Mouse (Mus musculus) urinary bladder, postnatal 10 days (tissue): ENCODE data around the gene Foxp1.

Experiments
- DNase-seq: peaks from one replicate; pipeline ENCODE4 v3.0.0; 2022; ENCODE audit warnings: low spot score

Gene Foxp1

DNA sequence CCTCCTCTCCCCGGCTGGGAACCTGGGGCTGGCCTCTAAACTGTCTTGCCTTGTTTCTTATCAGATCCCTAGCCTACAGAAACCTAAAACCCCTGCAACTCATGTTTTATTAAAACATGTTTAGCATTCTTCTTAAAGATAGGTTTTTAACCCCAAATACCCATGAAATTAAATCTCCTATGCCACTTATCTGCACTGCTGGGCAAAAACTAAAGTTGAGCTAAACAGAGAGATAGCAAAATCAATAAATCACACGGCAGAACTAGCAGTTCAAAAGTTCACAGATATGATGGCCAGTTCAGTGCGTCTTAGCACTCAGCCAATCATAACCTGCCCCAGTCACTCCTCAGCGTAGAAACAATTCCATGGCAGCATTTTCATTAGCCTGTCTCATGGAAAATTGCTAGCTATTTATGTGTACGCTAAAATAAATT lies 316.1 kb downstream of the Foxp1 start:
- no peak for DNase-seq

DNA sequence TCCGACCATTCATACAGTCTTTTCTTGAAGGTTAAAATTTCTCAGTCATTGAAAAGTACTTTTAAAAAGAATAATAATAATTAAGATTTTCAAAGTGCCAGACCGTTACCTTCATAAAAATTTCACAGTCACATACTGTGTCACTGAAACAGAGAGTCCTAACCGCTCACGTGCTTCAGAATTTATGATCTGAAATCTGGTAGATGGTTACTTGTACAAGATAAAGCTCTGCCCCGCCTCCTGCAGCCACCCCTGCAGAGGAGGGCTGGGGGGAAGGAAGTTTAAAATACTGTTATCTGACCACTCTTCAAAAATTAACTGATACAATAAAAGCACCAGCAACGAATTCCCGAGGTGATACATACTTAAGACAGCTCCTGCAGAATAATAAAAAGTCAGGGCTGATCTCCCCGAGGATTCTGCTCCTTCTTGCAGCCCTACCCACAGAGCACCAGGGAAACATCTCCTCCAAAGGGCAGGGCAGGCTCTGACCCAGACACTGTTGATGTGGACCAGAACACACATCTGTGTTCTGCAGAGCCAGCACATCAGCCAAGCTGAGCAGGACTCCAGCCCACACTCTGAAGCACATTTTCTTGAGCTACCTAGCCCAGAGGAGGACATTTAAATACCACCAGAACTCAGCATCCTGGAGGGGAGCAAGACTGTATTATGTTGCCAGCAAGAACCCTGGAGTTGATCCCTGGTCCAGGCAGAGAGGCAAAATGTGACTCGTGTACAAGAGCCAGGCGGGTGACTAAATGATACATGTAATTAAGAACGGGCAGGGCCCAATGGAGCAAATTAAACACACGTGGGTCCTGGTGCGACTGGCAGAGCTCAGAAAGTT lies 316.7 kb downstream of the Foxp1 start:
- no peak for DNase-seq

DNA sequence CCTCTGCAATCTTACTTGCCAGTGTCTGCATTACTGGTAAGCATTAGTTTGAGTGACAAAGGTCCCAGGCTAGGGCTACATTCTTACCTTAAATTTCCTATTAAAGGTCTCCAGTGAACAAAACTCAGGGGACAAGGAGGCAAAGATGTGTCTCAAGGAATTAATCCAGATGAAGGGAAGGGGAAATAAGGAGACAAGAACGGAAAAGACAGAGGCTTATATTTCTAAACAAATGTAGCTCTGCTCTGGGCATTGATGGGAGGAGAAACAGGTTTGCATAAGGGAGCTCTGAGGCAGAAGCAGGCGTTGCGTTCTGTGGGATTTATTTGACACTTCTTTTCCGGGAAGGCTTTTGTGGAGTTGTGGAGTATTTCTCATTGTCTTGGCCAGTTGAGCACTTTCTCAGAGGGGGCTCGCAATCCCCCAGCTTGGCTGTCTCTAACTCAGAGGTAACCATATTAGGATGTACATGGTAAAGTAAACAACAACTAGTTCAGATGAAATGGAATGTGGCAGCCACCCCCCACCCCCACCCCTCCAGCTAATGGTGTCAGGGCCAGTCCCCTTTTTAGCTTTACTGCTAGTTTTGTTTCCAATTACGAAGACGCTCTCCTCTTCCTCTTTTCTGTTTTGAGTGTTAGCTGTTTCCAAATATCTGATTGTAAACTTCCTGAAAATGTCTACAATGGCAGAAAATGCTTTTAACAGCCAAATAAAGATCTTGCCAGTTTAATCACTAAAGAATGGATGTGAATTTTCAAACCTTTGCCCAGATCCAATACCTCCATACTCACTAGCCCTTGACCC lies 317.5 kb downstream of the Foxp1 start:
- DNase-seq = no peak

DNA sequence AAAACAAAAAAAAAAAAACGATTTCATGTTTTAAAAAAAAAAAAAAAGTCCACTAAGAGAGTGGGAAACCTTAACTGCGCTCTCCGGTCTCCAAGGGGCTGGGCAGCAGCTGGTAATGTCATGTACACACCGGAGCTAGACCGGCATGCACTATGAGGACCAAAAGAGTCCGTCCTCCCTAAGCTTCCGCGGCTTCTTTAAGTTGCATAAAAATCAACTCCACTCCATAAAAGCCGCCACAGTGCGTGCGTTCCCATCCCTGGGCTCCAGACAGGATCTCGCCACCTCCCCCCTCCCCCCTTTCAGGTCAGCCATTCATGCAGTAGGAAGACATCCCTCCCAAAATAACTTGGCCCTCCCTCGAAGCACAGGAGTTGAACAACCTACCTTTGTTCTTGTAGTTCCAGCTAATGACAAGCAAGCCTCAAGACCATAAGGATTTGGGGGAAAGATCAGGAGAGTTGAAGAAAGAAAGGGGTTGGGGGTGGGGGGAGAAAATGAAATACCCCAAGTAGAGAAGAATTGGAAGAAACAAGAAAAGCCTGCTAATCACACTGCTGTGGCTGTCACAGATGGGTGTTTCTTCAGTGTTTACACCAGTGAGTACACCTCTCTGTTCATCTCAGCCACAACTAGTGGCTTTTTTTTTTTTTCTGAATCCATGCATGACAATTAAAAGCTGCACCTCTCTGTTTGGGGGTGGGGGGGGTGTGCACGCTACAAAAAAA lies 318.3 kb downstream of the Foxp1 start:
- no peak for DNase-seq

DNA sequence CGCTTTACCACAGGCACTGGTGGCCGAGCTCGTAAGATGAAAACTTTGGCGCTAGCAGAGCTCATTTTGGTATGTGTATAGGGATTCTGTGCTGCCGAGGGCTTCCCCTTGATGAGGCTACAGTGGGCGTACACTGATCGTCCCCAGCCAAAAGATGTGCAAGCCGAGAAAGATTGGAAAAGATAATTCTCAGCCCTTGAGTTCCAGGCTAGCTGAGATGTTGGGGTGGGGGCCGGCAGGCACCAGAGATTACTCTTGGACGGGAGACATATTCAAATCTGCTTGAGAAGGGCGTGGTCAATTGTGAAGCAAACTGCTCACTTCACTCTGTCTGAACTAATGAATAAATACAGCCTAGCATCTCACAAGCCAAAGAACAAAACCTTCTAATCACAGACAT lies 319.3 kb downstream of the Foxp1 start:
- no peak for DNase-seq

DNA sequence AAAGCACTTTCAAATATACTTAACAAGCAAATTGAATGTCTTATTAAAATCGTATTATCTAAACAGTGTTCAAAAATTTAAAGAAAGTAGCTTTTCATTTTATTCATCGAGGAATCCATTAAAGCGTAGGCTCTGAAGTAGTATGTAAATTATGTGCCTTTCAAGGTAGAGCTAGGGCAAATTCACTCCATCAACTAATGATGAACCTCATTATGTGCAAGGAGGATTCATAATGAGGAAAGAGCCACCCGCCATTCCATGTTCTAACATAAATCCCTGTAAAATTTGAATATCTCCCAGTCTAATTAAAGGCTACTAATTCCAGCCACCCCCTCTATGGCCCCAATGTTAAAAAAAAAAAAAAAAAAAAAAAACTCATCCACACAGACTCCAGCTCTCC lies 319.7 kb downstream of the Foxp1 start:
- DNase-seq = no peak

DNA sequence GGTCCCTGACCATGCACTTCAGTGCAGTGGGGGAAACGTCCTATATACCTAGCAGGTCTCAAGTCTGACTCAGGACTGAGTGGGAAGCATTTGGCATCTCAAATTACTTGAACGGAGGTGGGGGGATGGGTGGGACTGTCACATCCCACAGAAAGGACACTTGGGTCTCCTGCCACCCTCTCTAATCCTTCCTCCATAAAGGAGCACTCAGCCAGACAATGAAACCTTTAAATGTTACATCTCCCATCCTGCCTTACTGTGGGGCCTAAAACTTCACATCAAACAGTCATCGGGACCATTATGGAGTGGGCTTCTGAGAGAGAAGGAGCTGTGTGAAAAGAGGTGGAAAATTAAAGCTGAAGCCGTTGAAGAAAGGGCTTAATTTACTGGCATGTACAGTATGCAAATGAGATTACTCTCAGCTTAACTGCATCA lies 321.2 kb downstream of the Foxp1 start:
- DNase-seq = no peak

DNA sequence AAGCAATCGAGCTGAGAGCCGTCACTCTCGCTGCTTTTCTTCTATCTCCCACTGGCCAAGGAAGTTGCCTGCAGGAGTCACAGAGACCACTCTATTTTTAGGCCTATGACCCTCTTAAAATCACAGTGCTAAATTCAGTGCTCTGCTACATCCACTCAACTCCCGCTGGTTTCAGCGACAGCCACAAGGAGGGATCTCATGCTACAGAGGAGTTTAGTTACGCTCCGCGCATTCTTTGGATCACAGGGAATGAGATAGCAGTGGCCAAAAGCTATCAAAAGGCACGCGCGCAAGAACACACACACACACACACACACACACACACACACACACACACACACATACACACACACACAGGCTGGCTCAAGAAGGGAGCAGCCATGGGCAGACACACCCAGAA lies 321.9 kb downstream of the Foxp1 start:
- no peak for DNase-seq

DNA sequence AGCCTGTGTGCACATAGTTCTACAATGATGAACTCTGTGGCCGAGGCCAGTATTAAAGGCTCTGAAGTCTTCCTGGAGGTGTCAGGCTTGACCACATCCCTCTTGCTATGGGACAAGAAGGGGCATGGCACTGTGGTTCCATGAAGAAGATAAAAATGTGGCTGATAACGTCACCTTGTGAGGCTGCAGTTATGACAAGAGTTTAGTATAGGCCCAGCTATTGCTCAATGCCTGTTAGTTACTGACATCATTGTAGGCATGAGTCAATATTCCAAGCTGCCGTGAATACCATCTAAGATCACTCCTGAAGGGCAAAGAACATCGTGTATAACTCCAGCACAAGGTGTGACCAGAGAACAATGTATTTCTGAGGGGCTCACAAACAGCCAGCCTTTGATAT lies 323.2 kb downstream of the Foxp1 start:
- no peak for DNase-seq

DNA sequence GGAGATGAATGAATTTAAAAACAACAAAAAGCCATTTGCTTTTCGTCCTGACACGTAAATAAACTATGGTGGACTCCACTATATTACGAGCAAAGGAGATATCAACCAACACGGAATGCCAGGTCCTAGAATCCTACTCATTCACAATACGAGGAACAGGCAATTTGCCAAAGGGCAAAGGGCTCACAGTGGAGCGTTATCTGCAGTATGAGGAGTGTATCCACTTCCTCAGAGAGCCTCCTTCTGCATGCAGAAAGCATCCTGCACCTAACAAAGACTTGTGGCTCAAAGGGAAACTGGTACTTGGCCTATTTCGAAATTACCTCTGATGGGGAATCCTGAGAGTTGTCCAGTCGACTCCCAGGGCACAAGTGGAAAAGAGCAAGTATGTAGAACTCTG lies 328.8 kb downstream of the Foxp1 start:
- DNase-seq = no peak

DNA sequence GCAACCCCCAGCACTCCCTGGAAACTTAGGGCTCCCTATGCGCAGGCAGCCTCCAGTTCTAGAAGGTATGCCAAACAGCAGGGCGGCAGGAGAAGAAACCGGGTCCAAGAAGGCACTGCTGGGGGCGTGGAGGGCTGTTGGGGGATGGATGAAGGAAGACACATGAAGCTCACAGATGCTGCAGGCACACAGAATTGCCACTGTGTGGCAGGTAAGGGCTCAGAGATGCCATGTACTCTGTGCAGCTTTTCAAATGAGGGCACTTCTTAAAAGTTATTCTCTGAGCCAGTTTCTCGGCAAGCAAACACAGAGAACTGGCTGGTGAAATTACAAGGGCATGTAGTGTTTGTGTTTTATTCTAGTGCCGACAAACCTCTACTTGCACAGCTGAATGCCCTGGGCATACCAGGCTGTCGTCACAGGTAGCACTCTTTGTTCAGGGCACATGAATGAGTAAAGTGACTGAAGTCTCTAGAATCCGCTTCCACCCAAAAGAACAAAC lies 330.8 kb downstream of the Foxp1 start:
- DNase-seq = no peak

DNA sequence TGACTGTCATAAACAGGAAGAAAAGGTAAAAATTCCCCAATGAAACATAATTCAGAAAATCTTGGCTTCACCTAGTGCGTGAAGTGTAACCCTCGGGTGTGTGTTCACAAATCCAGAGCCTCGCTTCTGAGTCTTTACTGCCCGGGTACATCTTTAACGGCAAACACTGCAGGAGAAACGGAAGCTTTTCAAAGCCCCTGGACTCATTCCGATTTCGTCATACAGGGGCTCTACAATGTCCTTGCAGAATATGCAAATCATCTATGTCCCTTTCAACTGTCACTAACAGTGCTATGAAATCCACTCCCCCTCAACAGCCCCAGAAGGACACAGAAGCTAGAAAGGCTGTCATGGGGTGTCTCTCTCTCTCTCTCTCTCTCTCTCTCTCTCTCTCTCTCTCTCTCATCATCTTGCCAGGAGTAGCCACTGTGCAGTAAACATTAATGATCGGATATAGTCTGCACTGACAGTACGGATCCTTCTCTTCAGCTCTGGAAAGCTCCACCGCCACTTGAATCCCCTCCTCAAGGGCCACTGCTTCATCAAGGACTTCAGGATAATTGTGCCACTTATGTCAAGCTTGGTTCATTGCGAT lies 331.4 kb downstream of the Foxp1 start:
- DNase-seq = no peak

DNA sequence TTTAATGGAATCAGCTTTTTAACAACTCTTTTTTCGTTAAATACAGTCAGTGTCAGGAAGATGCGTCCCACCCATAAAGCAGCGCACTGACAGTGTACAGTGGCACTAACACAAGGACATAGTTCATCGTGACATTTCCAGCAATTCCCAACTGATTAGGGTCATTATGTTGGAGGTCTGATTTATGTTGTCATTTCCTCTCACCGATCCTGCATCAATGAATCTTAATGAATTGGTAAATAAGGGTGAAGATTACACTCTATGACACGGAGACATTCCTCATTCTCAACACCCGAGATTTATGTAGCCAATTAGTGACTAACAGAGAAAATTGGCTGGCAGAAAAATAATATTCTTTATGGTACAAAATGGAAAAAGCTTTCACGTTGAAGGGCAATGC lies 332.6 kb downstream of the Foxp1 start:
- no peak for DNase-seq

DNA sequence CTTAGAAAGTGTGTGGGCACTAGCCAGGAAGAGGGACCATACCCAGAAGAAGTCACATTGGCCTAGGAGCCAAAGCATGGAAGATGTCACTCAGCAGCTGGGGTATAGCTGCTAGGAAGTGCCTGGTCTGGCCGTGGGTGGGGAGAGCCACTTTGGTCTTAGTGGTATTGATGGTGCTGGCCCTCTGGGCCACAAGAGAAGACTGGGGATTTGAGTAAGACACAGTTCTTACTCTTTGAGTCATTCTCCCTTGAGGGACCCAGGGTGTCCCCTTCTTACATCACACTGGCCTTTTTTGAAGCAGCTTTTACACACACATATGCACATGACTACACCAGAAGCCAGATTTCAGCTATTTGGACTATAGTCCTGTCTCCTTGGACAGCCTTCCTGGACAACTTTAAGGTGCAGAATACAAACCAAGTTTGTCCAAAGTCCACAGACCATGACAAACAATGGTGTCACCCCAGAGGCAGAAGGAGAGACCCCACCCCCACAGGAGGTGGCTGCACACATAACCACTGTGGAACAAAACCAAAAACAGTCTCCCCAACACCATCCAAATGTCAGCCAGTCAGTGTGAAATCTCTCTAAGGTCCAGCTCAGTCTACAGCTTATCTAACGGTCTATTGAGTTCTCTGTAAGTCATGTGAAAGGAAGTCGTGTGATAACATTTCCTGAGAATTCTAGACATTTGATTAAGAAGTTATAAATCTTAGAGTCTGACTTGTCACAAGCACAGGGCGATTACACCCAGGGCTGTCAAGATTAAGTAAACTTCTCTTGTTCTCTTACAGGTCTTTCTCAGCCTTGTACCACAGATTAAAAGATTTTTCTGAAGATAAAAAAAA lies 333.9 kb downstream of the Foxp1 start:
- DNase-seq = no peak

DNA sequence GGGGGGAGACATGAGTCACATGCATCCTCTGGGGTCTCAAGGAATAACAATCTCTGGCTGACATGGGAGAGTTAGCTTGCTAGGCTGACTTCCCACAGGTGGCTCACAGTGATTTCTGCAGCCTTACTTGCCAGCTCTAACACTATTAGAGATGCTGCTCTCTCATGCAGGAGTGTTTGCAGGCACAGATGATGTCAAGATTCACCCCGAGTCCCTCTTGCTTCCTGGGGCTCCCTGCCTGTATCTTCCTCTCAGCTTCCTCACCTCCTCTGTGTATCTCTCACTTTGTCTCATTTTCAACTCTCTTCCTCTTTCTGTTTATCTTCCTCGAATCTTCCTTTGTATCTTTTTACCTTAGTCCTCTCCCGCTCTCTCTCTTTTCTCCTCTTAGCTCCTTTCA lies 334.6 kb downstream of the Foxp1 start:
- no peak for DNase-seq

DNA sequence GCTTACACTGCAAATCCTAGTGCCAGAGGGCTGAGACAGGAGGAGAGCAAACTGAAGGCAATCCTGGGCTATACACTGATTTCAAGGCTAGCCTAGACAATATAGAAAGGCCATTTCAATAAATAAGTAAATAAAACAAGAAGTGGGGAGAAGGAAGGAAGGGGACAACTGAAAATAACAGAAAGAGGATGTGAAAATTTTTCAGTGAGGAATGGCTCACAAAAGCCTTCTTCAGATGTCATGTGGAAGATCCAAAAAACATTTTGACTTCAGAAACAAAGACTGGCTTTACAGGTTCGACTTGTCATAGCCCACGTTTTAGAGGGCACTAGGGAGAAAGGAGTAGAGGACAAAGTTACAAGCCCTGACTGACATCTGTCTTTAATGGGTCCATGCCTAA lies 335.1 kb downstream of the Foxp1 start:
- no peak for DNase-seq

DNA sequence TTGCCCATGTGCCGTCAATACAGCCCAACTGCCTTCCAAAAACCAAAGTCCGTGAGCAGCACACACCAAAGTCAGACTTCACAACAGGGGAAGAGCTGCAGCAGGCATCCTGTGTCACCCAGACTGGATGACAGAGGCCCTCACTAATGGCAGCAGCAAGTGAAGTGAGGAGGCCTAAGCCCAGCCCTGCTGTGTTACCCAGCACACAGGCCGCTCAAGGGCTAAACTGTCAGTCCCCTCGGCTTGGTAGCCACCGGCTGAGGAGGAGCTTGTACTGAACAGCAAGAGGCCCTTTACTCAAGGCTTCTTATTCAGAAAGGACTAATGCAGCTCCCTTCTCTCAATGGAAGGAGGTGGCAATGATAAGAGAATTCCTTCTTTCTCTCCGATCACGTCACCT lies 336.0 kb downstream of the Foxp1 start:
- no peak for DNase-seq

DNA sequence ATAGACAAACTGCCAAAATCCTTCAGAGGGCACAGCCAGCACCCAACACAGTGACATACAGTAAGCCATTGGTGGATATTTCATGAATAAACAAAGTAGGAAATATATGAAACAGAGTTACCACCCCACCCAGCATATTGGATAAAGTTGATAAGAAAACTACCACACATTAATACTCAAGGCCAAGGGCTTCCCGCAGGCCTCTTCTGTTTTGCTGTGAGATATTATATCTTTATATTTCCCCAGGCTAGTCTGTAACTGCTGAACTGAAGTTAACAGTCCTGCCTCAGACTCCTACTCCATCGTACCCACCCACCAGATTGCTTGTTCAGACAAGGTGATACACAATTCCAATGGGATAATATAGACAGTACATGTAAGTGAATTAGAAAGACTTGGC lies 336.7 kb downstream of the Foxp1 start:
- DNase-seq = no peak

DNA sequence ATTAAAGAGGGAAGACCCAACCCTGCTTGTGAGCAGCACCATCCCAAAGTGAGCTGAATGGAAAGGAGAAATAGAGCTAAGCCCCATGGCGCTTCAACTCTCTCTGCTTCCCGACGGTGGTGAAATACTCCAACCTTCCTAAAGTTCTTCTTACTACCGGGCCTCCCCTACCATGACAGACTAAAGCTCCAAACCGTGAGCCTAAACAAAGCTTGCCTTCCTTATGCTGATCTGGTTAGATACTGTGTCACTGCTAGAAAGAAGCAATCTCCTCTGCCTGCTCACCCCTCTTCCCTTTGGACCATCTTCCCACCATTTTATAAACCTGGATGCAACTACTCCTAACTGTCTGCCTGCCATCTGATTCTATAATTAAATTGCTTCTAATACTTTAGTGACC lies 338.5 kb downstream of the Foxp1 start:
- DNase-seq = no peak

DNA sequence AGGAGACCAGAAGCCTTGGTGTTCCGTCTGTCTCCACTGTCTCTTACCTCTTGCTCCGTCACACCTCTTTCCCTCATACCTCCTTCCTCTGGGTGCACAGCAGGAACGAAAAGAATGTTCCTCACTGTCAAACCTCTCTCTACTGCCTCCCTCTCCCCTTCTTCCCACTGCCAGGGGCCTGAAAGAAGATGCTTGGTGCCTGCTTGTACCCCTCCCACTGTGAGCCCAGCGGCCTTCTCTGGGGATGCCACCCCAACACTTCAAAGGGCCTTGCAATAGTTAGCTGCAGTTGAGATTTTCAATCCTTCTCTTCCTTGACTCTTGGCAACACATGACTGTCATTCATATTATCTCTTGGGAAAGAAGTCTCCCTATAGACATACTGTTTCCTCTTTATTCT lies 339.7 kb downstream of the Foxp1 start:
- DNase-seq = no peak

DNA sequence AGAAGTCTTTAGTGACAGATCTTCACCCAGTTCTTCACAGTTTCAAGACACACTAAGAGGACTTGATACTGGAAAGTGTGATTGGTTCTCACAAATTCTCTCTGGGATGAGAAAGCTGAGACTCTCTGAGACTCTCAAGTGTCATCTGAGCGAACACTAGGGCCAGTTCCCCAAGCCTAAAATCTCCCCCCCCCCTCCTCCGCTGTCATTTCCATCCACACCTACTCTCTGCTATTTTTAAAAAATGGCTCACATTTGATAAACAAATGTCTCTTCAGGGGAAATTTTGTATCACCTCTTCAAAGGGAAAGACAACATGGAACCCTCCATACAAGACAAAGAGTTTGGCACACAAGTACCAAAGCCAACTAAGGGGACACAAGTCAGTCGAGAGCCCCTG lies 346.3 kb downstream of the Foxp1 start:
- DNase-seq = no peak
